Mouse (Mus musculus): ENCODE results near the gene Nrxn3.

DNA sequence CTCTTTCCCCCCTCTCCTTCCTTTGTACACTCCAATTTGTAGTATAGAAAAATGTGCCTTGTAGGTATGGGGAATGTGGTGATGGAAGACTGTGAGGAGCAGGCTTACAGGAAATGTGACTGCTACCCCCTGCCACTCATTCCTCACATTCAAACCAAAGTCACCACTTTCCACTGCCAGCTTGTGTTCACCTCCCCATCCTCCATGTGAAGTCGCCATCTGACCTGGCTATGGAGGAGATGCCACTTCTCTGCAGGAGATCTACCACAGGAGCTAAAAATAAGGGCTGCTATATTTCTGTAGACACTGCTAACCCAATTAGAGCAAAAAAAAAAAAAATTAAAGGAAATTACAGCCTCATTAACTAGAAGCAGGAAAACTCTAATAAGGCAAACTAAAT, 980.3 kb downstream of the Nrxn3 start:
- TF ChIP-seq CTCF (IDR thresholded peaks at IDR 0.05; ENCODE audit: control insufficient read depth, insufficient read depth, low read length) (no peak), POLR2A (IDR thresholded peaks at IDR 0.05; ENCODE audit: borderline replicate concordance, control insufficient read depth, low read depth, low read length) (no peak)
